Mouse (Mus musculus): ENCODE data around the gene a.

- TF ChIP-seq CTCF (conservative IDR thresholded peaks at IDR 0.05; ENCODE audit: insufficient read depth, insufficient read length, low read depth, low read length) (no peak), POLR2A (IDR thresholded peaks at IDR 0.05; ENCODE audit: low read depth, low read length) (no peak)
These were observed 239.6 kb downstream of the a start for GRCm38 (mm10) chr2:155030831-155031230.
